Mouse (Mus musculus) spleen, postnatal 14 days (tissue): ENCODE measurements at regions not wholly inside any gene's neighbourhood (a gene's known extent, or its start where the extent isn't known, plus 50 kb on each side); places are given as distances from the start of the nearest gene placed in this dataset.

Source experiments
- DNase-seq, 2 experiments: peaks; one replicate each; pipeline ENCODE4 v3.0.0; 2021 to 2022; ENCODE audit warnings: low spot score in 2 of 2

GRCm38 (mm10) chr7:84800966-84801365, 52.4 kb upstream of the Olfr291 start:
- no peak for DNase-seq

- DNase-seq: no peak
These were observed 58.7 kb upstream of the Olfr291 start for GRCm38 (mm10) chr7:84794655-84795054.

GRCm38 (mm10) chr7:84779276-84779825, 74.0 kb upstream of the Olfr291 start:
- DNase-seq: peak; percentile 64 to 78

- DNase-seq: no peak
These were observed 75.7 kb upstream of the Olfr291 start for GRCm38 (mm10) chr7:84777696-84778095.

GRCm38 (mm10) chr7:84756261-84756660, 66.5 kb upstream of the Zfand6 start:
- DNase-seq: no peak

- no peak for DNase-seq
These were observed 63.6 kb upstream of the Zfand6 start for GRCm38 (mm10) chr7:84753361-84753760.

GRCm38 (mm10) chr7:84749434-84750301, 59.9 kb upstream of the Zfand6 start:
- DNase-seq: peak in 1 of 2 experiments; percentile 9

- no peak for DNase-seq
These were observed 58.1 kb upstream of the Zfand6 start for GRCm38 (mm10) chr7:84747847-84748246.

- no peak for DNase-seq
These were observed 54.7 kb upstream of the Zfand6 start for GRCm38 (mm10) chr7:84744321-84745070.

- DNase-seq: no peak
These were observed 50.2 kb upstream of the Zfand6 start for GRCm38 (mm10) chr7:84739965-84740390.
